Mouse (Mus musculus) embryonic fibroblast, embryonic 13.5 days (primary cell): Measurements from ENCODE around the gene Magi2.

Experiments
- CTCF ChIP-seq: IDR thresholded peaks from 2 replicates; pipeline ENCODE4 v1.5.1; 2011; ENCODE audit warnings: mild to moderate bottlenecking, control low read depth, low read length, moderate library complexity, borderline replicate concordance; ENCODE audit not compliant: insufficient read depth
- POLR2A ChIP-seq: IDR thresholded peaks from 2 replicates; pipeline ENCODE4 v1.6.1; 2011; ENCODE audit warnings: low read depth, mild to moderate bottlenecking, control low read depth, low read length, moderate library complexity

- no peak for TF ChIP-seq POLR2A
- TF ChIP-seq CTCF = no peak
Observed at GRCm38 (mm10) chr5:19973852-19974251, 747.0 kb downstream of the Magi2 start.
